Mouse (Mus musculus) granulocyte monocyte progenitor cell, adult 5-6 weeks (primary cell): Measurements from ENCODE around the gene Ryr2. TPM values are rescaled to one million over a fixed set of nuclear protein-coding genes. Genes with fewer than 3 reads are reported as not detected.

ENCODE experiments used
- ATAC-seq: replicated peaks from 2 replicates; pipeline ENCODE4 v1.8.0; 2016; ENCODE audit warnings: mild to moderate bottlenecking, moderate TSS enrichment, inconsistent platforms; ENCODE audit not compliant: poor library complexity, severe bottlenecking
- total RNA-seq, 2 experiments: library from RNA; stranded (forward) in 1 of 2; stranded (reverse) in 1 of 2; fragments of 200-712, 200-1000 nt in 1 of 2; fragments of >200 nt in 1 of 2; fragmentation: Nextera tagmentation in 1 of 2; gene quantifications; 2 replicates each; pipeline ENCODE4 v1.2.3; 2014 to 2017

Gene Ryr2
- total RNA-seq, 2 experiments from 2014 or later, result not detected

DNA sequence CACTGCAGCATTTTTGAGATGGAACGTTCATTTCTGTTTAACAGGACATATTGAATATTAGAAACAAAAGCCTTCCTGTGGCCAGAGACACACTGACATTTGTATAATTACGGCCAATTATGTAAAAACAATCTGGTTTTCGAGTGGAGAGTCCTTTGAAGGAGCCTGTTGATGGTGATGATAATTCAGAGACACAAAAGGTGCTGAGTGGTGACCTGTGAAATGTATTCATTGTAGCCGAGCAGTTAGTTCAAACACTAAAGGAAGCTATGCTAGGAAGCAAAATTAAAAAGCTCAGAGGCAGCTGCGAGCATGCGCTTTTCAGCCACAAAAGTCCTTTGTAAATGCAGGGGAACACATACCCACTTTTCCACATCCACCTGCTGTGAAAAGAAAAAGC lies 203.9 kb downstream of the Ryr2 start:
- ATAC-seq, result no peak

DNA sequence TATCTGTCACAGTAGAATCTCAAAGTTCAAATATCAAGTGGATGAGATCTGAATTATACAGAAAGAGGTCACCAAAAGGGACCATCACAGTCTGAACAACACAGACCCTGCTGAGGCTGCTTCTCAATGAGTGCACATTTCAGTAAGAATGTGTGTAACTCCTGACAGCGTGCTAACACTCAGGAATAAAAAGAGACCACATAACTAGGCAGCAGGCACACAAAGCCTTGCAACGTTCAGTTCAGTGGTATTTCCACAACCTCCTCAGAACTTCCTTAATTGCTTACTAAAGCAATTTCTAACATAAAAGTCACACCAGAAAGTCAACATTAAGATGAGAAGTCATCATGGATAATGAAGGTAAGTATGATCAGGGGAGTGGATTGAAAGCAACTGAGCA lies 206.1 kb downstream of the Ryr2 start:
- ATAC-seq, result no peak

DNA sequence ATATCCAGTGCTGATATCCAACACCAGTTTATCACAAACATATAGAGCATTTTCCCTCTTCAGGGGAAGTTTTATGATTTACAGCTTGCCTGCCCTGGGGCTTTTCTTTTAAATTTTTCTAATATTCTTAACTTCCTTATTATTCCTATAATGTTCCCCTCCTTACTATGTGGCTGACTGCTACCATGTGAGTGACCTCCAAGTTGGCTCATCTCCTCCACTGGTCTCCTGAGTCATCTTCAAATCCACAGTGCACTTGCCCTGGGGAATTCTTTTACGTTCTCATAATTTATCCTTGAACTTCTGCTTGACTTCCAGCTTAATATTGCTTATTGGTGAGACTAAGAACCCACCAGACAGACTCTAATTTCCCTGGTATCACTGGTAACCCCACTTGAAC lies 211.1 kb downstream of the Ryr2 start:
- no peak for ATAC-seq

- ATAC-seq, result no peak
Observed at GRCm38 (mm10) chr13:11891739-11892138, 215.0 kb downstream of the Ryr2 start.

DNA sequence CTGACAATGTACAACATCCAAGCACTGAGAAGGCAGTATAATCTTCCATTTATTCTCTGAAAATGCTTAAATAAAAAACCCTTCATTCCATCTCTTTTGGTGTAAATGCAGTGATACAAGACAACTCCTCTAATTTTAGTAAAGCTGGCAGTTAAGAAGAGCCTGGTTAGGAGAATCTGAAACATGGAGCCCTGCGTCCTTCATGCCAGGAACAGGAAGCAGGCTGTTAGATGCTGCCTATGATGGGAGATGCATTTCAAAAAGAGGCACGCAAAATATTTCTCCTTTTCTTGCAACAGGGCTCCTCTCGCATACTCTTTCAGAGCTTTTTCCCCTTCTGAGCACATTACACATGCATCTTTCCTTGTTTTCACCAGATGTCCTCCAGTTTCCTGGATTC lies 215.6 kb downstream of the Ryr2 start:
- ATAC-seq, result no peak

DNA sequence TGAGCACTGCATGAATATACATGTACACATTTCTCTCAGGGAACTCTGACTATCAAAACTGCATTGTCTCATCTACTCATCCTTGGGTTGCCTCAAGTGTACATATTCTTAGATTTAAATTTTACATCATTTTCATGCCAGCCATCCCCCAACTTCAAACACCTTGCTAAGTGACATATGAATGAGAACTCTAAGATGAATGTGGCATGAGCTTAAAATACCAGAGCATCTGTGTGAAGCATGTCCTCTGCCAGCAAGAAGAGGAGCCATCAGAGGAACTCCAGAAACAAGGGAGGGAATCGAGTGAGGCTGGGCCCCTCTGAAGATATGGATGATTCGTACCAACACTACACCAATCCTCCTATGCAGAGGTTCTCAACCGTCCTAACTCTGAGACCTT lies 222.6 kb downstream of the Ryr2 start:
- ATAC-seq, result no peak

DNA sequence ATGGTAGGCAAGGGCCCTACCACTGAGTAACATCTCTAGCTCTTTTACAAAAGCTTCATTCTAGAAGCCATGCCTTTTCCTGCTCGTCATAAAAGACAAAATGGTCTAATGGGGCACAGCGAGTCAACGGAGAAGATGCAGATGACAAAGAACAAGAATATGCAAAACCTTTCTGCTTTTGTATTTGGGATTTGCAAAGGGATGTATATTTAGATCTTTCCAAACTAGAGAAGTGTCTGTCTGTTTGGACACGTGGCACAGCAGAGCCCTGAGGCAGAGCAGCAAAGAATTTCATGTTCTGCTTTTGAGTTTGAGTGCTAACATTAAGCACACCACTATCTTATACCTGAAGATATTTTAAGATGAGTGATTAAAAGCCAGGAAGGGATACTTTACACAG lies 224.4 kb downstream of the Ryr2 start:
- ATAC-seq, result no peak

- no peak for ATAC-seq
Observed at GRCm38 (mm10) chr13:11880503-11881227, 226.1 kb downstream of the Ryr2 start.

DNA sequence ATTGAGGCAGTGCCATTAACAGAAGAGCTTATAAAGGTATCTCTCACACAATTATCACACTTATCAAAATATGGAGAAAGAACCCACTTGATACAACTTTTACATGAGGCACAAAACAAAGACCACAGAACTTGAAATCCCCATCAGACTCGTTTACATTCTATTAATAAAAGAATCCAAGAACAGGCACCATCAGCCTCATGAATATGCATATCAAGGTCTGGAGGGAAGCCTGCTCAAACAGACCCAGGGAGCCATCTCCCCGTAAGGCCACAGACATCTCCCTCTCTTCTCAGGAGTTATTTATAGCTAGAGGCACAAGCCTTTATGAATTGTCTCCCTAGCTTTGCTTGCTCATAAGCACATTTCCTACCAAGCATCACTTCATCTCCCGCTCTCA lies 227.7 kb downstream of the Ryr2 start:
- ATAC-seq, result no peak

GRCm38 (mm10) chr13:11874852-11875251 lies 231.9 kb downstream of the Ryr2 start:
- ATAC-seq, result no peak

DNA sequence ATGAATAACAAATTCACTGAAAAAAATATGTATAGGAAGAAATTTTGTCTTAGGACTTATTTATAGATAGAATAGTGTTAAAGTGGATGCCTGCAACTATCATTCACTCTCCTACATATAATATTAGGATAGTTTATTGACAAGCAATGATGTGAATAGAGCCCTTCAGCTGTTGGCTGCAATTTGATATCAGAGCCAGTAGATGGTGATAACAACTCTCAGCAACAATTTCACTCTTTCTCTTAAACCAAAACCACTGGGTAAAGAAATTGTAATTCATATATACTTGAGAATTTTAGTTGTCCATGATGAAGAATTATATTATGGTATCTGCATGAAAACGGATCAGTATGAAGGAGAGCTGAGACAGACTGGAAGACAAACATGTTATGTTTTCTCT lies 236.8 kb downstream of the Ryr2 start:
- ATAC-seq, result no peak

DNA sequence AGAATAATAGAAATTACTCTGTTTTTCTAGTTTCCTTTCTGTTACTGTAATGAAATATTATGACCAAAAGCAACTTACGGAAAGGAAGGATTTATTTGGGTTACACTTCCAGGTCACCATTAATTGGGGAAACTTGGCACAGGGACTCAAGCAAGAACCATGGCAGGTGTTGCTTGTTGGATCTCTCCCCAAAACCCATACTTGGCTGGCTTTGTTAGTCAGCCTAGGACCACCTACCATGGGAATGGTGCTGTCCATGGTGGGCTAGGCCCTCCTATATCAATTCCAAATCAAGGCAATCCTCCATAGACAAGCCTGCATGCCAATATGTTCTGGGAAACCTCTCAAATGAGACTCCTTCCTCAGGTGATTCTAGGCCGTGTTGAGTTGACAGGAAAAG lies 237.3 kb downstream of the Ryr2 start:
- ATAC-seq, result no peak

DNA sequence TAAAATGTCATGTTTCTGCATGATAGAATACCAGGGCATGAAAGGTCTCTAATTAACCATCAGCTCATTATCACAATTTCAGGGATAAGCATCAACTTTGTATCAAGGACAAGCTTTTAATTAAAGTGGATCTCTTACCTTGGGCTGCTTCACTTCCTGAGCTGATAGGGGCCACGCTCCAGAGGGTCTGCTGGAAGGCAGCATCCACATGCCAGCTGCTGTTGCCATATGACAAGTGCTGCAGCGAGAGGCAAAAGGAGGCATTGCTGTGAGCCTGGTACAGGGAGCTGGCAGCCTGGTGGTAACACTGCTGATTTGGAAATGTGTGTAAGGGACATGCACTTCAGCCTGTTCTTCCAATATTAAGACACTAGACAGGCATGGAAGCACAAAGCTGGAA lies 237.8 kb downstream of the Ryr2 start:
- ATAC-seq, result no peak

- ATAC-seq, result no peak
Observed at GRCm38 (mm10) chr13:11868056-11868455, 238.7 kb downstream of the Ryr2 start.

GRCm38 (mm10) chr13:11865261-11865660 lies 241.5 kb downstream of the Ryr2 start:
- no peak for ATAC-seq

- ATAC-seq, result no peak
Observed at GRCm38 (mm10) chr13:11851691-11852090, 255.1 kb downstream of the Ryr2 start.

DNA sequence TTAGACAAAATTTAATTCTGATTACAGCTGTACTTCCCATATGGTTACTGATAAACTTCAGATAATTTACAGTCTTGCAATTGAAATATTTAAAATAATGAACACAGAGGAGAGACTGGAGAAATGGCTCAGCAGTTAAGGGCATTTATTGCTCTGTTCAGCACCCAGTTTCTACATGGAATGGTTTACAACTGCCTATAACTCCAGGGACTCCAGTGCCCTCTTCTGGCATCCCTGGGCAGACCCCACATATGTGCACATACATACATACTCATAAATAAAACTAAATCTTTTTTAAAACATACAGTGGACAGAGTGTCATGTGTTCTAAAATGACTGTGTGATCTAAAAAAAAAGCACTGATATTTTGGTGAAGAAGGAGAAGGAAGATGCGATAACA lies 262.9 kb downstream of the Ryr2 start:
- no peak for ATAC-seq

DNA sequence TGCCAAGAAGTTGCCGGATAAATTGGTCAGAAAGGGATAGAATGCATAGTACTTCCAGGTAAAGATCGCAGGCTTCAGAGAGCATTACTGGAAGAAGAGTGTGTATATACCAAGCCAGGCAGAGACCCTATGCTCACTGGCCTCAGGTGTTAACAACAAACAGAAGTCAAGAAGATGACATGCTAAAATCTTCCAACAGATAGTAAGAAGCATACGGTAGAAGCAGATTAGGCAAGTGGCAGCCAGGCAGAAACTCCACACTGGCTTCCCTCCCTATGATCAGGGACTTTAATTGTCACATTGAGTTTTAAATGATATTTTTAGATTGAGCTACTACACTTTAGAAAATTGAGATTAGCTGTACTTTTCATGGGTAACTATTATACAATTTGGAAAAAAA lies 268.9 kb downstream of the Ryr2 start:
- no peak for ATAC-seq

DNA sequence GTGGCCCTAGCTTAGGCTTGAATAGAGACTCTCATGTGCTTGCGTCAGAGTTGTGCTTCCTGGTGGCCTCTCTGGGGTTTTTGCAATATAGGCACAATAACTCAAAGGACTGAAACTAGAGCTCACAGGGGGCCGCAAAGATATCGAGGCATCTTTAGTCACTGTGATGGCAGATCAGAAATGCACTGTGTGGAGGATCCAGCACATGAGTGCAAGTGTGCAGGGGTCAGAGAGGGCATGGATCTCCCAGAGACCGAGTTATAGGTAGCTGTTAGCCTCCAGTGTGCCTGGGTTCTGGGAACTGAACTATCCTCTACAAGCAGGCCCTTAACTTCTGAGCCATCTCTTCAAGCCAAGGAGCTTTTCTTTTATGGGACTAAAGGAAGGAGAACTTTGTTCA lies 269.6 kb downstream of the Ryr2 start:
- ATAC-seq, result no peak

GRCm38 (mm10) chr13:11836304-11837078 lies 270.3 kb downstream of the Ryr2 start:
- no peak for ATAC-seq

DNA sequence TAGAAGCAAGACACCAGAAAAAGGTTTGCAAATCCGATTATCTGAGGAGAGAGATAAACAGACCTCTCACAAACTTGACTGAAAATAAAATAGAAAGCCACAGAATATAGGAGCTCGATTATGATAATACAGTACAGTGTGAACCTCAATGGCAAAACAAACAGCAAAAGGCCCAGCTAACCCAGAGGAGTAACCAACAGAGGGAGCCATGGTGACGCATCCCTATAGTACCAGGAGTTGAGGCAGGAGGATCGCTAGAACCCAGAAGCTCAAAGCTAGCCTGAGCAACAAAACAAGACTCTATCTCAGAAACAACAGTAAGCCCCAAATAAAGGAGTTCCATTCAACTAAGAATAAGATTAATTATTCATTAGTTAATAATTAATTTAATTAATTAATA lies 275.5 kb downstream of the Ryr2 start:
- no peak for ATAC-seq
